Mouse (Mus musculus) inflammation-experienced regulatory T-cells (primary cell): ENCODE results near the gene Gnmt. TPM values are rescaled to one million over a fixed set of nuclear protein-coding genes. Genes with fewer than 3 reads are reported as not detected.

Experiments
- polyA plus RNA-seq, 2 experiments: library from polyadenylated mRNA; unstranded; fragments of 100-300 nt; shearing (Covaris generic); gene quantifications; one replicate each; pipeline ENCODE4 v1.2.1; 2017

Gene Gnmt
- polyA plus RNA-seq, result 1 to 10 TPM; 1.2 to 2.7 TPM

GRCm38 (mm10) chr17:46728904-46729318 lies at the start of gene Gnmt:
Gene Gnmt (minus strand): TSS chr17:46729168.

GRCm38 (mm10) chr17:46772404-46773277 lies 43.7 kb upstream of the Gnmt start, which contains the start of gene 2310039H08Rik:
Gene 2310039H08Rik (plus strand): TSS chr17:46772635.

GRCm38 (mm10) chr17:46763544-46763943 lies 34.6 kb upstream of the Gnmt start, which contains the start of gene Ptcra:
Gene Ptcra (minus strand): TSS chr17:46763712.

GRCm38 (mm10) chr17:46751794-46752556 lies 23.0 kb upstream of the Gnmt start, which contains the start of gene Cnpy3:
Gene Cnpy3 (minus strand): TSS chr17:46752214.

GRCm38 (mm10) chr17:46710959-46711597 lies 17.9 kb downstream of the Gnmt start, which contains the start of gene Pex6:
Gene Pex6 (plus strand): TSS chr17:46711463.

GRCm38 (mm10) chr17:46704887-46705835 lies 23.8 kb downstream of the Gnmt start, which contains the start of gene Ppp2r5d:
Gene Ppp2r5d (minus strand): TSS chr17:46705111.

GRCm38 (mm10) chr17:46680760-46681373 lies 48.1 kb downstream of the Gnmt start, which contains the start of gene Klhdc3:
Gene Klhdc3 (minus strand): TSS chr17:46680914.

GRCm38 (mm10) chr17:46678416-46678815 lies 50.6 kb downstream of the Gnmt start, which contains the start of gene Mea1:
Gene Mea1 (plus strand): TSS chr17:46678793.

Other genes starting within 250 kb of the Gnmt start
- 1 to 10 TPM; 1.1 to 1.6 TPM for gene Ttbk1, start 241.5 kb downstream of the Gnmt start, polyA plus RNA-seq
- 1 to 10 TPM in 1 of 2 experiments, under 1 TPM in 1; 0.55 to 4.5 TPM for gene Dnph1, start 232.5 kb downstream of the Gnmt start, polyA plus RNA-seq
- 1 to 10 TPM; 6.1 to 7.9 TPM for gene Cul9, start 182.8 kb downstream of the Gnmt start, polyA plus RNA-seq
- 10 to 100 TPM; 37.4 to 37.8 TPM for gene Srf, start 173.0 kb downstream of the Gnmt start, polyA plus RNA-seq
- gene Ptk7, start 99.7 kb downstream of the Gnmt start, polyA plus RNA-seq, result under 1 TPM; 0.05 to 0.65 TPM
- gene Klc4, start 83.1 kb downstream of the Gnmt start, polyA plus RNA-seq, result 10 to 100 TPM; 20.3 to 22.7 TPM
- gene Mrpl2, start 82.9 kb downstream of the Gnmt start, polyA plus RNA-seq, result 10 to 100 TPM; 43.1 to 70.4 TPM
- gene Cul7, start 78.8 kb downstream of the Gnmt start, polyA plus RNA-seq, result 10 to 100 TPM in 1 of 2 experiments, 1 to 10 TPM in 1; 4.5 to 10.7 TPM
- gene Rrp36, start 54.8 kb downstream of the Gnmt start, polyA plus RNA-seq, result 10 to 100 TPM; 58.4 to 61.9 TPM
- gene Mea1, start 50.4 kb downstream of the Gnmt start, polyA plus RNA-seq, result 100 to 1,000 TPM; 121 to 157 TPM
- gene Klhdc3, start 48.3 kb downstream of the Gnmt start, polyA plus RNA-seq, result 10 to 100 TPM; 49.1 to 55.5 TPM
- 10 to 100 TPM; 68.8 to 83.5 TPM for gene Ppp2r5d, start 24.1 kb downstream of the Gnmt start, polyA plus RNA-seq
- 10 to 100 TPM; 46.9 to 49.2 TPM for gene Pex6, start 17.7 kb downstream of the Gnmt start, polyA plus RNA-seq
- gene Cnpy3, start 23.0 kb upstream of the Gnmt start, polyA plus RNA-seq, result 10 to 100 TPM; 52.9 to 67.7 TPM
- gene Ptcra, start 34.5 kb upstream of the Gnmt start, polyA plus RNA-seq, result under 1 TPM in 1 of 2 experiments, not detected in 1; 0.66 TPM
- 10 to 100 TPM; 25.3 to 26.4 TPM for gene 2310039H08Rik, start 43.5 kb upstream of the Gnmt start, polyA plus RNA-seq
- gene Rpl7l1, start 53.5 kb upstream of the Gnmt start, polyA plus RNA-seq, result 100 to 1,000 TPM; 118 to 123 TPM
- gene Bicral, start 129.3 kb upstream of the Gnmt start, polyA plus RNA-seq, result 10 to 100 TPM; 35.0 to 36.8 TPM
- gene Tbcc, start 161.5 kb upstream of the Gnmt start, polyA plus RNA-seq, result 10 to 100 TPM; 52.3 to 54.9 TPM
- gene Prph2, start 181.3 kb upstream of the Gnmt start, polyA plus RNA-seq, result 1 to 10 TPM in 1 of 2 experiments, under 1 TPM in 1; 0.41 to 1.3 TPM